Mouse (Mus musculus): ENCODE data around the gene Nup98.

DNA sequence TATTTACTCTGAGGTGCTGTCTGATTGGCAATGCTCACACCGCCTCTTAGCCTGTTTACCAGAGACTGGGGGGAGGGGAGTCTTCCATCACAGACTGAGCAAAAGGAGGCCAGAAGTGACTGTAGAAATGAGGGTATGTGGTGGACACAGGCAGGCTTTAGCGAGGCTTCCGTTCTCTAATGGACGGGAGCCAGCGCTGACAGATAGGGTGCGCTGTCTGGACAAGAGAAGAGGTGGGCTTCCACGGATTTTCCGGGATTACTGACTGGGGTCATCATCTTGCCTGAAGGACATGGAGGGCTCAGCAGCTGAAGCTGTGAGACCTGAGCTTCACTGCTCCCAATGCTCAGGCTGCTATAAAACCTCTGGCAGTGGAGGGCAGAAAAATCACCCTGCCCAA lies 107.7 kb downstream of the Nup98 start:
- TF ChIP-seq CTCF (IDR thresholded peaks at IDR 0.05; ENCODE audit: control insufficient read depth, insufficient read depth, insufficient read length) (no peak), MYOG (IDR thresholded peaks at IDR 0.05; ENCODE audit: control insufficient read depth, extremely low read depth, insufficient read length) (no peak), USF1 (IDR thresholded peaks at IDR 0.05; ENCODE audit: low read depth) (no peak), CEBPB (IDR thresholded peaks at IDR 0.05; ENCODE audit: low read depth) (no peak), MAX (IDR thresholded peaks at IDR 0.05) (no peak), MYOD1 (IDR thresholded peaks at IDR 0.05; ENCODE audit: control insufficient read depth, insufficient read length, low read depth) (no peak), FOSL1 (IDR thresholded peaks at IDR 0.05; ENCODE audit: insufficient read depth, low read length, poor library complexity, severe bottlenecking) (no peak)

All from C2C12 (cell line).